Mouse (Mus musculus) neutrophil, adult 65 days (primary cell): ENCODE data around the gene Foxn2. TPM values are rescaled to one million over a fixed set of nuclear protein-coding genes. Genes with fewer than 3 reads are reported as not detected.

Experiments used
- total RNA-seq: library from RNA; stranded (reverse); gene quantifications from 2 replicates; pipeline ENCODE4 v1.2.4, GENCODE M21; 2023

Gene Foxn2
- 67.6 and 81.8 TPM in 2 replicates for total RNA-seq

DNA sequence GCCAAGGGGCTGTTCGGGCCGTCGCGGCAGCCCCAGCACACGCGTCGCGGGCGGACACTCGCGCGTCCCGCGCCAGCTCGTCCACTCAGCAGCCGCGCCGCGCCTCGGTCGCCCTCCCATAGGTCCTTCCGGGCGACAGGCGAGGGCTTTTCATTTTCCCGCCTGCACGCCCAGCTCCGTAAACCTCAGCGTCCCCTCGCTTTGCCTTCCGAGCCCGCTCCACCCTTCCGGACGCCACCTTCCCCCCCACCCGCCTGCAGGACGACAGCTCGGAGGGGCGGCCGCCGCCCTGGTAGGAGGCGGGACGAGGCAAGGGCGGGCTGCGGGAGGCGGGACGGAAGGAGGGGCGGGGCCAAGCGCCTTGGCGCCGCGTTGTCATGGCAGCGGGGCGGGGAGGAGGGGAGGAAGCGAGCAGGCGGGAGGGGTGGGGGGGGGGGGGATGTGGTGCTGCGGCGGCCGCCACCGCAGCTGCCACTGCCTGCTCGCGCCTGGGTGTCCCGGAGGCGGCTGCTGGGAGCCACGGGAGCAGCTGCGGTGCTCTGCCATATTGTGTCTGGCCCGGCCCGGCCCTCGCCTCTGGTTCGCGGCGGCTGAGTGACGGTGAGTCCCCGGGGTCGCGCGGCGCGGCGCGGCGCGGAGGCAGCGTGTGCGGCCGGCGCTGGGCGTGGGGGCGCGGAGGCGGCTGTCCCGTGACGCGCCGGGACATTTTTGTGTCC is at the start of gene Foxn2:
Foxn2 (plus strand) TSS at position 427 of the 716 bp plus-strand sequence.

DNA sequence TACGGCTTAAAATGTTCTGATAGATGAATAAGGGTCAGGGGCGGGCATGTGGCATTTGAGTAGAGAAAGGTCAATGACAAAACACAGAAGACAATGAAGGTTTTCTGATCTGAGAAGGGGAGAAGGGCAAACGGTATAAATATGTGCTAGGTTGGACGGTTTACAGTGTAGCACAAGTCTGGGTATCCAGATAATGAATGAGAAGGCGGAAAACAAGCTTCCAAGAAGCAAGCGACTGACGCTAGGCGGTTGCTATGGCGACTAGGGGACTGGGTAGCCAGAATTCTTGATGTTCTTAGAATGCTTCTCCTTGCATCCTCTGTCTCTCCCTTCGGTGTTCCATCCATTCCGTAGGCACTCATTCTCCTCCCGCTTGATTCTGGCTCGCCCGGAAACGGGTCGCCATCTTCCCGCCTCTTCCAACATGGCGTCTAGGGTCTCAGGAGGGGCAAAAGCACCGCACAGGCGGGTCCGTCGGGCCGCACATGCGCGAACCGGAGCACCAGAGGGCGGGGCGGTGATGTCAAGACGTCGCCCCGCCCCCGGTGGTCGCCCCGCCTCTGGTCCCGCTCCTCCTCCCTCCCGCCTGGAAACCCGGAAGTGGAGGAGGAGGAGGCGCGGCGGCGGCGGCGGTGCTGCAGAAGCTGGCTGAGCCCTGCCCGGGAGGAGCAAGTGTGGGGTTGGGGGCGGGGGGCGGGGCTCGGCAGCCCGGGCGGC is 89.2 kb downstream of the Foxn2 start, which contains the start of gene Ppp1r21:
Ppp1r21 (plus strand) TSS at position 600 of the 717 bp plus-strand sequence.

Other genes with a start within 250 kb of the Foxn2 start
- gene Ppp1r21, start 89.4 kb downstream of the Foxn2 start, total RNA-seq = 46.1 and 86.0 TPM in 2 replicates
- gene Ston1, start 157.0 kb downstream of the Foxn2 start, total RNA-seq = 0.32 TPM in 1 of 2 replicates, not detected in the other
- not detected in 2 replicates for gene Gtf2a1l, start 227.9 kb downstream of the Foxn2 start, total RNA-seq